Mouse (Mus musculus): ENCODE data around the gene Gm20388.
"Not testable (repeated sequence)": the region's sequence is repeated elsewhere in the genome, so short reads cannot be mapped to it uniquely, and the experiment has no call there.

The Gm20388 gene

DNA sequence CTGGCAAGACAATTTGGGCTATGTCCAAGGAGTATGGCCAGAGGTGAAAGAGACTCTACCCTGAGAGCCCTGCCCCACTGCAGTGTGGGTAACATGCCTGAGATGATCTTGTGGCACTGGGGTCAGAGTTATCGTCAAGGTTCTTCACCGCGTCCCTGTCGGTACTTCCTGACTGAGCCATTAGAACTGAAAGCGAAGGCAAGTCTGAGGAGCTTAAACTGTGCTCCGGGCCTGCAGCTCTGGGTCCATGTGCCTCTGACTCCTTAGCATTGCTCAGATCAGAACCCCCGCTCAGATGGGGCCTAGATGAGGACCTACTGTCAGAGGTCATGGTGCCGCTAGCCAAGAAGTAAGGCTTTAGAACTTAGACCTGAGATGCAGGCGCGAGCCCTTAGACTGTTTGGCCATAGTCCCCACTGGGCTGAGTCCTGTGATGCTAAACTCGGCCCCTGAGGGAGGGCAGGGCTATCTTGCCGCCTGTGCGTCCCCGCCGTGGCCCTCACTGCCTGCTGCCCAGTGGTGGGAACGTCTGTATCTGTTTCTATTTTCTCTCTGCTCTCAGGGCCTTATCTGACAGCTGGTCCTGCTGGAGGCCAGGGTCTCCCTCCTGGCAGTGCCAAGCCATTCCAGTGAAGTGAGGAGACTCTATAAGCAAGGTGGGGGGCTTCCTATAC lies 2389.1 kb downstream of the Gm20388 start:
- no peak for DNase-seq

- DNase-seq = no peak
Measured at GRCm38 (mm10) chr8:122301081-122301480, 2390.4 kb downstream of the Gm20388 start.

DNA sequence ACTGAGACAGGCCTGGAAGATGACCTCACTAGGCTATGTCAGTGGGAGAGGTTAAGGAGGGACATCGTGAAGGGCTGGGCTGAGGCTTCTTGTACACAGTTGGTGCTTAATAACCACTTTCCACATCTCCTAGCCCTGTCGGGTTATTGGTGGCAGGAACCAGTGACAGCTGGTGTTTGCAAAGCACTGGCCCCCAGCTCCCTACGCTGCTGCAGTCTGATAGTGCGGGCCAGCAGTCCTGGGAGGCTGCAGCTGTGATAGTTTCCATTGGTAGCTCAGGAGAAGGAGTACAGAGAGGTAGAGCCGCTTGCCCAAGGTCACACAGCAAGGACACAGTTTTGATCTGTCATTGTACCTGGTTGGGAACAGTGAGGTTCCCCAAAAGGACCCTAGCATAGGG lies 2391.2 kb downstream of the Gm20388 start:
- DNase-seq = no peak

DNA sequence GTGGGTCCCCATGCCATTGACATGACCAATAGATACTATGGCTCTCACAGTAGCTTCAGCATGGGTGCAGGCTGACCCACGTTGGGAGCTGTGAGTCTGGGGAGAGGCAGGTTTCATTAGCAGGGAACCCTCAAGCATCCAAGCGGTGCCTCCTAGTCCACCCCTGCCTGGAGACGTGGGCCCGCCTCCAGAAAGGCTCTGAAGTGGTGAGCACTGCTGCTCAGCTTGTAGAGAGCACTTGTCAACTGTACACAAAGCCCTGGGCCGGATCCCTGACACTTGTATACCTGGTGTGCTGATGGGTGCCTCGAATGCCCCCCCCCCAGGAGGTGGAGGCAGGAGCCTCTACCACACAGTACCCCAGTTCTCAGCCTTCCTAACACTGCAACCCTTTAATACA lies 2392.8 kb downstream of the Gm20388 start:
- DNase-seq = peak; percentile 54

DNA sequence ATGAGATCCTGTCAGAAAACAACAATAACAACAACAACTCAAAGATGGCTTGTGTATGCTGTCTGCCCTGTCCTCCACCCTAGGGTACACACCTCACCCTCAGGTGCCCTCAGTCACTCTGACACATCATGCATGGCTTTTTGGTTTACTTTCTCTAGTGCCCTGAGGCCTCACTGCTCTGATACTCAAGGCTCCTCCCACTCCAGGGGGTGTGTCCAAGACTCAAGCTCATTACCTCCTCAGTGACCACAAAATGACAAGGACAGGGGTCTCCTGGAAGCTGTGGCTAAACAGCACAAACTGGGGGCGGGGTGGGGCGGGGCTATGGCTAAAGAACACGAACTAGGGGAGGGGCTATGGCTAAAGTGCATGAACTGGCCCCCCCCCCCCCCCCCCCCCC lies 2393.4 kb downstream of the Gm20388 start:
- peak; percentile 54 for DNase-seq

DNA sequence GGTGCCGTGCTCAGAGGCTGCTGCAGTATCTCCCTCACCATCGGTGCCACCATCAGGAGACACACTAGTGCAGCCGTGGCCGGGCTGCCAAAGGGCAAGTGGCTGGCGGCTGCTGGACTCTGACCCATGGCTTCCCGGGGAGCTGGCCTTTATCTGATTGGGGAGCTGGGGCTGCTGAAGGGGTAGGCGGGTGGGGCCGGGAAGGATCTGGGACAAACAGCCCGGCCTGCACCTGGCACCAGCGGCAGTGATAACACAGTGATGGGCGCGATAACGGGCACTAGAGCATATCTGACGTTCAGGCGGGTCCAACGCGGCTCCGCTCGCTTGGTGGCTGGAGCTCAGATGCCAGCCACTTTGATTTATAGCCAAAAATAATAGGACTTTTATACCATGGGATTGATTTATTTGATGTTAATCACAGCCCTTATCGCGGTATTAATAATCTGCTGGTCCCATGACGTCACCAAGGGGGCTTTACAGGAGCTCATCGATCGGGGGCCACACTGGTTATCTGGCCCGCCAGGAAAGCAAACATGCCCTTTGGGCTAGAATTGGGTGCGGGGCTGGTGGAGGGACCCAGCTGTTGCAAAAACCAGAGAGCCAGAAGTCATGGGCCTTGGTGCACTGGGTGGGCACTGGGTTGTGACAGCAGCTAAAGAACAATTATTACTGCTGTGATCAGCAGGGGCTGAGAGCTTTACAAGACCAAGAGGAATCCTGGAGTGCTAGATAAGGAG lies 2396.2 kb downstream of the Gm20388 start:
- DNase-seq = no peak

DNA sequence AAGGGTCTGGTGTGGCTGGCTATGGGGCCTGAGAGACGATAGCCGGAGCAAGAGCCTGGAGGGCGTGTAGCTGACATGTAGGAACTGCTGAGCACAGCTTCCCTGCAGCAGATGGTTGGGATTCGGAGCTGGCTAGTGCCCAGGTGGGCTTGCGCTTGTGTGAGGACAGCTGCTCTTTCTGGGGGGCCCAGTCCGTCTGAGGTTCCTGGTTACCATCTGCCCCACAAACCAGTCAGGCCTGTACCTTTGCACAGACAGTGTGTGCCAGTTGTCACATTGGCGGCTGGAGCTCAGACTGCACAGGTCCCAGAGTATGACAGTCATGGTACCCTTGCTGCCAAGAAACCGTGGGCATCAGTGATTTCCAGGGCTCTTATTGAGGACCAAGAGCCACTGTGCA lies 2397.2 kb downstream of the Gm20388 start:
- no peak for DNase-seq

DNA sequence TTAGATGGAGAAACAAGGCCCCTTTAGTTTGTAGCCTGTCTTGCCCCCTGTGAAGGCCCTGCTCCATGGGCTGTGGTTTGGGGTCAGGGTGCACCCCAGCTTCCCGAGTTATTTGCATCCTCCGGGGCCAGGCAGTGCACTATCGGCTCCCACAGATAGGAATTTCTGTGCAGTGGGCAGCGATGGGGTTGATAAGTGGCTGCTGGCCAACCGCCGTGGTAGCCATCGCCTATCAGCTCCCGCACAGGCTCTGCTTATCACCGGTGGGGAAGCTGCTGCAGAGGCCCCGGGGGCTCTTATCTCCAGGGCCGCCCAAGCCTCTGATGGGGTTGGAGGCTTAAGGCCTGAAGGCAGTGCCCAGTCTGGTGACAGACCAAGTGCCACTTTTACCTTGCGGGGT lies 2398.6 kb downstream of the Gm20388 start:
- DNase-seq = no peak

GRCm38 (mm10) chr8:122311115-122311514 lies 2400.5 kb downstream of the Gm20388 start:
- DNase-seq = no peak

DNA sequence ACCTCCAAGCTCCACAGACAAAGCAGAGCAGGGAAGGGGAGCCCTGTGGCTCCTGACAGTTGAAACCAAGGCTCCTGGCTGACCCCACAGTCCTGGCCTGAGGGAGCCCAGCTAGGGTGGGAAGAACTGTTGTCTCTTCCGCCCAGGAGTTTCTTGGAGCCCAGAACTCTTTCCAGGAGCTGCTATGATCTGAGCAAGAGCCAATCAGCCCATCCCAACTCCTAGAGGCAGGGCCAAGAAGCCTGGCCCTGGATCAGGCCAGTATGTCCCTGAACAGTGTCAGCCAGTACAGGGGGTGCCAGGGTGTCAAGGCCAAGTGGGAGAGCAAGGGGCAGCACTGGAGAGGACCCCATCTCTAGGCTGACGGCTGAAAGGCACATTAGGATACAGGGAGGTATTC lies 2401.9 kb downstream of the Gm20388 start:
- no peak for DNase-seq

- DNase-seq = no peak
Measured at GRCm38 (mm10) chr8:122313310-122313709, 2402.7 kb downstream of the Gm20388 start.

GRCm38 (mm10) chr8:122314899-122315496 lies 2404.4 kb downstream of the Gm20388 start:
- DNase-seq = peak; percentile 70

DNA sequence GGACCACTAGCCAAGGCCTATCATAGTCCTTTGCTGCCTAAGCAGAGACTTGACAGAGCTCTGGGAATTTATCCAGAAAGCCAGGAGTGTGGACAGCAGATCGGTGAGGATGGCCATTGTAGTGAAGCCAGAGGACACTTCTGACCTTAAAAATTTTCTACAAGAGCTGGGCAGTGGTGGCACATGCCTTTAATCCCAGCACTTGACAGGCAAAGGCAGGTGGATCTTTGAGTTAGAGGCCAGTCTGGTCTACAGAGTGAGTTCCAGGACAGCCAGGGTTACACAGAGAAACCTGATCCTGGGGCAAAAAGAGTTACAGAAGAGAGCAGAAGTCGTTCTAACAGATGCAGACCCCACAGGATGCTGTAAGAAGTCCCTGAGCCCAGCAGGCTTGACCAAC lies 2405.8 kb downstream of the Gm20388 start:
- DNase-seq = no peak

DNA sequence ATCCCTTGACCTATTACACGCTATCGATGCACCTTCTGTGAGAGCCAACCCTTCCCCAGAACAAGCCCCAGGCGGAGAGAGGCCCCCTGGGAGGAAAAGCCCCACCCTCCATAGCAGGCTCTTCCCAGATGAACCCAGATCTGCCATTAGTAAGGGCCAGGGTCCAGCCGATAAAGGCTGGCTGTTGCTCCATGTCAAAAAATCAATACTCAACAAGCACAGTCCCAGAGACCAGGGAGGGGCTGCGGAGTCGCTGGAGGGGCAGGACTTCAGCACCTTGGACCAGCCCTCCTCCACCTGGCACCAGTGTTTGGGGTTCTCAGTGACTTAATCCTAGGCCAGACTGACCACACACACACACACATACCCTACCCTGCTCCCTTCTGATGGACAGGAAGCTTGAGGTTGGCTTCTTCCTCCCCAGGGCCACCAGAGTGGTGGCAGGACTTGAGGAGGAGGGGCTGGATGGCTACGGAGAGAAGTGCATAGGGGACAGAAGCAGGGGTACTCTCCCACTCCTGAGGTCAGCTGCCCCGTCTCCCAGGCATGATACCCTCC lies 2407.4 kb downstream of the Gm20388 start:
- DNase-seq = no peak

- no peak for DNase-seq
Measured at GRCm38 (mm10) chr8:122319045-122319707, 2408.5 kb downstream of the Gm20388 start.

DNA sequence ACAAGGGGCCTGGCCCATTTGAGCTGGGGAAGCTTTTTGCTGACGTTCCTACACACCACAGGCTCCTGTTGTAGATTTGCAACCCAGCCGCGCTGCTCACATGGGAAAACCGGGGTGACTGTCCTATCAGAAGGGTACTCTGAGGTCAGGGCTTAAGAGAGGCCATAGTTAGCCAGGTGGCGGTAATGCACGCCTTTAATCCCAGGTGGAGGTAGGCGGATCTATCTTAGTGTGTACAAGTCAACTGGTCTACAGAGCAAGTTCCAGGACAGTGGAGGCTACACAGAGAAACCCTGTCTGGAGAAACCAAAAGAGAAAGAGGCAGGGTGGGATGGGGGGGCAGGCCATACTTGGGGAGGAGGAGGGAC lies 2409.1 kb downstream of the Gm20388 start:
- no peak for DNase-seq

- no peak for DNase-seq
Measured at GRCm38 (mm10) chr8:122320541-122320940, 2409.9 kb downstream of the Gm20388 start.

GRCm38 (mm10) chr8:122321455-122321921 lies 2410.8 kb downstream of the Gm20388 start:
- DNase-seq = no peak

DNA sequence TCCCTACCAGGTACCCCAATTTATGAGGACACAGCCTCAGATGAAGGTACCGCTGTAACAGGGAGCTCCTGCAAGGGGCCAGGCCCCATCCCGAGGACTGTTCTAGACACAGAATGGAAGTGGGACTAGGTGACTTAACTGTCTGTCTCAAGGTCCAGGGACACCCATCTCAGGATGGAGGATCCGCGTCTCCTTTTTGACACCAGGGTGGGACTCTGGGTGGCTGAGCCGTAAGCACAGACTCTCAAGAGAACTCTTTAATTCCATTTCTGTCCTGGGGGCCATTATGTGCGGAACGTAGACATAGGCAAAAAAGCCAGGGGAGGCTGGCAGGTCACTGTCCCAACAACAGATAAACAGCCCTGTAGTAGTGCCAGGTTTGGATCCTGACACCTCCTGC lies 2411.5 kb downstream of the Gm20388 start:
- DNase-seq = no peak

DNA sequence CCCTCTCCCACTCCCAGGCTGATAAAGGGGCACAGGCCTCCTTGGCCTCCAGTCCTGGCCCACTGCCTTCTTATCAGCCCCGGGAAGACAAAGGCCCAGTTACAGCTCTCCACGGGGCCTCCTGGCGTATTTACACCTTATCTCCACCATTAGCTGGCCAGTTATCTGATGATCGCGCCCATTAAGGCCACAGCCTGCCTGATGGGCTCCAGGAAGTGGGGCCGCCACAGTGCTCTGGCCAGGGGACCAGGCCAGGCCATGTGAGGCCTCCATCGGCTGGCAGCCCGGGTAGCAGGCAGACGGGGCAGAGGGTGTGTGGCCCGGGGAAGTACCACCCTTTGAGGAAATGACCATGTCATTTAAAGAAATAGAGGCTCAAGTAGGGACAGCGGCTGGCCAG lies 2412.2 kb downstream of the Gm20388 start:
- DNase-seq = no peak

DNA sequence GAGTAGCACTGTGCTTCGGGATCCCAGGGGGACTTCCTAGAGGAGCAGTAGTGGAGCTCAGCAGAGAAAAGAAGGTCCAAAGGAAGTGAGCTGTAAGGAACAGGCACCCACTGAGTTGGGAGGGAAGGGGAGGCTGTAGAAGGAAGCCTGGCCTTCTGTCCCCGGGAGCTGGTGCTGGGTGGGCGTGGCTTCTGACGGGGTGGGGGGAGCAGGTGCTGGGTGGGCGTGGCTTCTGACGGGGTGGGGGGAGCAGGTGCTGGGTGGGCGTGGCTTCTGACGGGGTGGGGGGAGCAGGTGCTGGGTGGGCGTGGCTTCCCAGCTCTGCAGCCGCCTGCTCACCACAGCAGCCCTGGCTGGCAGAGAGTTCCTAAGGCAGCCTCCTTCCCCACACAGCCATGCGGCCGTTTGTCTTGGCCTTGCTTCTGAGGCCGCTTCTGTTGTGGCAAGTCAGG lies 2413.3 kb downstream of the Gm20388 start:
- DNase-seq = not testable (repeated sequence)

DNA sequence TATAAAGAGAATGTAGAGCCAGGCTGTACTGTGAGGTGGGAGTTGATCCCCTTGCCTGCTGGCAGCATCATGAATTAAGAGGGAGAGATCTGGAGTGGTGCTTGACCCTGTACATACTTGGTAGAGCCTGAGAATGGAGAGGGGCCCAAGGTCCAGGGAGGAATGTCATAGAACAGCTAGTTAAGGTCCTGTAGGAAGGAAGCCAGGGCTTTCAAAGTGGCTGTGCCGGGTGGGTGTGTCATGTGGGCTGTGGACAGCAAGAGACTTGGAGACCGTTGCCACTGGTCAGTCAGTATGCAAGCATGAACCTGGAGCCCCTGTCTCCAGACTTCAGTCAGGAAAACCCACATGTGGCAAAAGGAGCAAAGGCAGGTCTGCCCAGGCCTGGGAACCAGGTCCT lies 2414.6 kb downstream of the Gm20388 start:
- DNase-seq = peak; percentile 33

GRCm38 (mm10) chr8:122326114-122326542 lies 2415.5 kb downstream of the Gm20388 start:
- DNase-seq = no peak
